Mouse (Mus musculus) hindbrain, embryonic 12.5 days (tissue): Measurements from ENCODE around the gene Angptl2. TPM values are rescaled to one million over a fixed set of nuclear protein-coding genes. Genes with fewer than 3 reads are reported as not detected.

Experiments
- ATAC-seq: fragments of 200-750 bp; cut with Nextera tagmentation; 2 replicates; pipeline ENCODE4 v1.8.0; 2017; ENCODE audit warnings: moderate TSS enrichment; ENCODE audit not compliant: low FRiP score
- H3K27ac ChIP-seq: fragments of 300-500 bp; sonication (generic); 2 replicates; pipeline ENCODE4 v1.5.1; 2016; ENCODE audit warnings: mild to moderate bottlenecking
- H3K27me3 ChIP-seq: fragments of 300-500 bp; sonication (generic); 2 replicates; pipeline ENCODE4 v1.6.1; 2016; ENCODE audit warnings: mild to moderate bottlenecking
- H3K36me3 ChIP-seq: fragments of 300-500 bp; sonication (generic); 2 replicates; pipeline ENCODE4 v1.6.1; 2016; ENCODE audit warnings: mild to moderate bottlenecking
- H3K4me1 ChIP-seq: fragments of 300-500 bp; sonication (generic); 2 replicates; pipeline ENCODE4 v1.6.1; 2016
- H3K4me2 ChIP-seq: fragments of 300-500 bp; sonication (generic); replicated peaks from 2 replicates; pipeline ENCODE4 v1.6.1; 2016; ENCODE audit warnings: mild to moderate bottlenecking
- H3K4me3 ChIP-seq: fragments of 300-500 bp; sonication (generic); 2 replicates; pipeline ENCODE4 v1.5.1; 2016; ENCODE audit warnings: mild to moderate bottlenecking
- H3K9ac ChIP-seq: fragments of 300-500 bp; sonication (generic); 2 replicates; pipeline ENCODE4 v1.6.1; 2016; ENCODE audit warnings: mild to moderate bottlenecking, moderate library complexity
- H3K9me3 ChIP-seq: fragments of 300-500 bp; sonication (generic); replicated peaks from 2 replicates; pipeline ENCODE4 v1.6.1; 2016; ENCODE audit warnings: mild to moderate bottlenecking
- WGBS: fragments of 180-500 bp; shearing (Covaris S2); methylation state at CpG from one replicate; pipeline ENCODE4 v1.1.7; 2016; 5-methylcytosine and 5-hydroxymethylcytosine counted together
- polyA plus RNA-seq: library from polyadenylated mRNA; unstranded; fragments of >200 nt; fragmentation: Nextera tagmentation; extraction: Ambion mirVana; gene quantifications from 2 replicates; pipeline ENCODE4 v1.2.1, GENCODE M21; 2016

Angptl2 gene
- polyA plus RNA-seq, 1 experiment from 2014 or later = 32.8 TPM

DNA sequence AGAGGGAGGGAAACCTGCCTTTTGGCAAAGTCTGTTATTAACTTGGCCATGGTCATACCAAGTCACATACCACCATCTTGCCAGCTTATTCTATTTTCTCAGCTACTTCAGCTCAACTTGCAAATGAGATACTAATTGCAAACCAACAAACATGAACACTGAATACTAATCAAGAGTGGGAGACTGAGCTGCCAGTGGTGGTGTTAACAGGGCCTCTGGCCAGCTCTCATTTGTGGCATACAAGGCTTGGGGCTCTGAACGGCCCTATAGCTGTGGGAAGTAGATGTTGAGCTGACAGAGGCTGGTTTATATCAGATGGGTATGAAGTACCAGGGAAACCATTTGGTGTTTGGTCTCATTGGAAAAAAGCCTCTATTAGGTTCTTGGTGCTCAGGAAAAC is 51.2 kb downstream of the Angptl2 start:
- H3K9ac ChIP-seq = no peak overlapping the region
- no peaks in the 10 kb centered on the region for H3K27me3 ChIP-seq
- H3K27ac ChIP-seq = no peak overlapping the region
- no peak overlapping the region for H3K4me3 ChIP-seq
- peaks cover 5% of the 10 kb centered on the region; the same call in 1 of the 2 replicates for H3K36me3 ChIP-seq
- H3K4me1 ChIP-seq = 0 out of 2 replicates have a peak, but pooled peaks cover 4% of the 10 kb centered on the region
- H3K9me3 ChIP-seq = no peaks in the 10 kb centered on the region
- WGBS = 81% methylated on average over 1 of the region's 1 CpGs
- no peak overlapping the region for H3K4me2 ChIP-seq
- ATAC-seq = no peak

DNA sequence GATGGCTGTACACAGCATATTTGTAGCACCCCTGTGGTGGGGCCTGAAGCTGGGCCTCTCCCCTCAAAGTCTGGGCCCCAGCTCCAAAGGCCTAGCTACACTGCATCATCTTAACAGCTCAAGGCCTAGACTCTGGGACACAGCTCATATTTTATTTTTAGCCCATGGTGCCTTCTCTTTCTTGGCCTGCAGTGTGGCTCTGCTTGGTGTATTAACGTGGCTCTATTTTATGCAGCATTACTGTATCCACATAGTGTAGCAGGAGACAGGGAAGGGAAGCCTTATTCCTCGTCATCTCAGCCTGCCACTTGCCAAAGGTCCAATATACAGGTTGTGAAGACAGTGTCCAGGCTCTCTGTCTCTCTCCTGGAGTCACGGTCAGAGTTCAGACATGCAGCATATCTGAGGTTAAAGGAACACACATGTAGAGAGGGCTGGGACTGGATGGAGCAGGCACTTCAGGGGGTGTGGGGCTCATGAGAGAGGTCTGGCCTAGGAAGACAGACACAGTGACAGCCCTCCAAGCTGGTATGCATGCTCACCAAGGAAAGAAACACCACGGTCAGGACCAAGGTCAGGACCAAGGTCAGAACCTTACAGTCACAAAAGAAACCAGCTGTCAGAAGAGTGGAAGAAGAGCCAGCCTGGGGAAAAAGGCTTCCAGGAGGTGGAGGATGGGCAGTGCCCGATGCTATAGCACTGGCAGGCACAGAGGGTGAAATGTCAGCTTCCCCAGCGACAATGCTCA is 52.7 kb downstream of the Angptl2 start:
- Histone ChIP-seq H3K9ac (peak overlapping the region; percentile 15; the same call in 1 of the 2 replicates), H3K36me3 (peaks cover 11% of the 10 kb centered on the region; the same call in 1 of the 2 replicates), H3K4me1 (0 out of 2 replicates have a peak, but pooled peaks cover 4% of the 10 kb centered on the region), H3K4me2 (no peak overlapping the region), H3K27ac (no peak overlapping the region), H3K27me3 (no peaks in the 10 kb centered on the region), H3K4me3 (no peak overlapping the region), H3K9me3 (no peaks in the 10 kb centered on the region)
- no peak for ATAC-seq
- 71% methylated on average over 6 of the region's 6 CpGs for WGBS

GRCm38 (mm10) chr2:33269132-33269493 is 53.2 kb downstream of the Angptl2 start:
- 93% methylated on average over 2 of the region's 2 CpGs for WGBS
- Histone ChIP-seq H3K9ac (no peak overlapping the region), H3K36me3 (peaks cover 11% of the 10 kb centered on the region; the same call in 1 of the 2 replicates), H3K4me1 (0 out of 2 replicates have a peak, but pooled peaks cover 4% of the 10 kb centered on the region), H3K27ac (no peak overlapping the region), H3K4me3 (no peak overlapping the region), H3K4me2 (no peak overlapping the region), H3K9me3 (no peaks in the 10 kb centered on the region), H3K27me3 (no peaks in the 10 kb centered on the region)
- ATAC-seq = no peak

DNA sequence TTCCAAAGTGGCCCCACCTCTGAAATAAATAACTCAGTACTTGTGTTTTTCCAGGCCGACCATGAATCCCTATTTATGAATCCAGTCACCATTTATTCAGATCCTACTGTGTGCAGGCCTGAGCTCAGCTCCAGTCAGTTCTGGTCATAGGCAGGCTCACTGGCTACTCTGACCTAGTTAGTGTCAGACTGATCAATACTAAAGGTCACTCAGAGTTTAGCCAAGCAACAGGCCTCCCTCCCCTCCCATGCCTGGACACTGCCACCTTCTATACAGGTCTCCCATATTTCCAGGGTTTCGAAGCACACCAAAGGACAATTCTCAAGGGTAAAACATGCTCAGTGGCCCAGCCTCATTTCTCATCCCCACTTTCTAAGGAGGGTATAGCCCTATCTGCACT is 54.7 kb downstream of the Angptl2 start:
- WGBS = 89% methylated on average over 2 of the region's 2 CpGs
- no peaks in the 10 kb centered on the region for H3K9me3 ChIP-seq
- H3K27ac ChIP-seq = no peak overlapping the region
- 0 out of 2 replicates have a peak, but pooled peaks cover 2% of the 10 kb centered on the region for H3K4me1 ChIP-seq
- no peak for ATAC-seq
- no peak overlapping the region for H3K9ac ChIP-seq
- H3K36me3 ChIP-seq = peaks cover 11% of the 10 kb centered on the region; the same call in 1 of the 2 replicates
- no peak overlapping the region for H3K4me2 ChIP-seq
- no peaks in the 10 kb centered on the region for H3K27me3 ChIP-seq
- H3K4me3 ChIP-seq = no peak overlapping the region

DNA sequence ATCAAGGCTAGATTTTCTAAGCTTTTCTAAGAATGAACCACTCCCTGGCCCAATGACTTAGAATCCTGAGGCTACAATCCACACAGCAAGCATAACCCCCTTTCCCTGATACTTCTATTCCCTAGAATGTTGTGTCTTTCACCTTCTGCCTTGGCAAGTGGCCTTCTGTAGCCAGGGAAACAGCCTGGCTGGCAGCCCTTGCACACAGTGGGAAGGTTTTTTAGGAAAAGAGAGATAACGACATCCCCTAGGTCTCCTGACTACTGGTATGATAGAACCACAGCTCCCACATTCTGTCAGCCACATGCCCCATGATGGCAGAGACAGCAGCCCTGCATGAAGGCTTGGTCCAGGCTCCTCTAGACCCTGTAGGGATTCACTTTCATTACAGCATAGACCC is 55.6 kb downstream of the Angptl2 start:
- peaks cover 11% of the 10 kb centered on the region; the same call in 1 of the 2 replicates for H3K36me3 ChIP-seq
- 74% methylated on average over 1 of the region's 1 CpGs for WGBS
- no peak for ATAC-seq
- H3K9me3 ChIP-seq = no peaks in the 10 kb centered on the region
- no peaks in the 10 kb centered on the region for H3K27me3 ChIP-seq
- H3K4me2 ChIP-seq = no peak overlapping the region
- H3K4me3 ChIP-seq = no peak overlapping the region
- 0 out of 2 replicates have a peak, but pooled peaks cover 2% of the 10 kb centered on the region for H3K4me1 ChIP-seq
- H3K9ac ChIP-seq = no peak overlapping the region
- H3K27ac ChIP-seq = no peak overlapping the region

GRCm38 (mm10) chr2:33272665-33273439 is 57.0 kb downstream of the Angptl2 start:
- Histone ChIP-seq H3K9me3 (no peaks in the 10 kb centered on the region), H3K9ac (no peak overlapping the region), H3K4me2 (no peak overlapping the region), H3K27ac (no peak overlapping the region), H3K27me3 (no peaks in the 10 kb centered on the region), H3K4me3 (no peak overlapping the region), H3K4me1 (no peaks in the 10 kb centered on the region), H3K36me3 (peaks cover 11% of the 10 kb centered on the region; the same call in 1 of the 2 replicates)
- no peak for ATAC-seq
- WGBS = 85% methylated on average over 4 of the region's 4 CpGs

DNA sequence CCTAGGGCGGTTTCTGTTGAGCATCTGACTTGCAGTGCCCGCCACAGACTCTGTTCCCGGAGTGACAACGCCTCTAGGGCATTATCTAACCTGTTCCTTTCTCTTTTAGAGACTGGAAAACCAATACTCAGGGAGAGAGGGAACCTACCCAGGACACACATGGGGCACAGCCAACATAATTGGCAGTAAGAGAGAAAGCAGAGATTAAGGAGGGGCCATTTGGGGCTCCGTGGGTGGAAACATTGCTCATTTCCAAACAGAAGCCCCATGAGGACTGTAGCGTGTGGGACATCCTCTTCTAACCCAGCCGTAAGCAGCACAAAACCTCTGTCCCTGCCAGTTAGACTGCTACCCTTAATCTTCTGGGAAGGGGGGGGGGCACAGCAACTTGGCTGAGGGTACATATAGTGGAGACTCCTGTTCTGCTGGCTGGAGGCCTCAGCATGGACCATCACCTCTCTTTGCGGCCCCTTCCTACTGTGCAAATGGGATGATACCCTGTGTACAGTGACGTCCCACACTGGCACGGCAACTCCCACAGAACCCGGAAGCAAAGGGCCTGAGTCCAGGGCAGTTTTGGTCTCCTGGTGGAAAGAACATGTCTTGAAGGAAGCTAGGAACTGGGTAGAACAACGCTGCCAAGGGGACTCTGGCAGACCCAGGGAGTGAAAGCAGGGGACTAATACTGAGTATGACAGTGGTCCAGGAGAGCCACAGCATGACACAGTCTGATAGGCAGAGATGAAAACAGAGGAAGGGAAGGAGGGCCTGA is 59.0 kb downstream of the Angptl2 start:
- Histone ChIP-seq H3K27ac (no peak overlapping the region), H3K36me3 (0 out of 2 replicates have a peak, but pooled peaks cover 6% of the 10 kb centered on the region), H3K9me3 (no peaks in the 10 kb centered on the region), H3K27me3 (no peaks in the 10 kb centered on the region), H3K4me1 (no peaks in the 10 kb centered on the region), H3K9ac (no peak overlapping the region), H3K4me3 (no peak overlapping the region), H3K4me2 (no peak overlapping the region)
- WGBS = 86% methylated on average over 12 of the region's 12 CpGs
- ATAC-seq = no peak

GRCm38 (mm10) chr2:33279758-33280157 is 63.9 kb downstream of the Angptl2 start:
- Histone ChIP-seq H3K4me1 (no peaks in the 10 kb centered on the region), H3K36me3 (0 out of 2 replicates have a peak, but pooled peaks cover 23% of the 10 kb centered on the region), H3K27me3 (no peaks in the 10 kb centered on the region), H3K9me3 (no peaks in the 10 kb centered on the region), H3K4me2 (no peak overlapping the region), H3K4me3 (no peak overlapping the region), H3K9ac (no peak overlapping the region), H3K27ac (no peak overlapping the region)
- ATAC-seq = no peak
- 86% methylated on average over 10 of the region's 10 CpGs for WGBS

DNA sequence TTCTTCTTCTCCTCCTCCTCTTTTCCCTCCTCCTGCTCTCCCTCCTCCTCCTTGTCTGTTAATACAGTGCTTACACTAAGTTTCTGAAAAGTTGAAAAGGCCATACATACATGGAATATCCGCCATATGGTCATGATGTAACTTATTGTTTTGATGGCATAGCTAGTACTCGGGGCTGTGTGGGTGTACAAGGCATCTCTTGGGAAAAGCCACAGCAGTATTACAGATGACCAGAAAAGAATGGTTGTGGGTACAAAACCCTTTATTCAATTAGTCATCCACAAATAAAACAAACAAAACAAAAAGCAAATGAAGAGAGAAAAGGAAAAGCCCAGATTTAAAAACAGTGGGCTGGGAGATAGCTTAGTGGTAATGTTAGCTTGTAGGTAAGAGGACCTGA is 64.7 kb downstream of the Angptl2 start:
- Histone ChIP-seq H3K27me3 (no peaks in the 10 kb centered on the region), H3K9ac (no peak overlapping the region), H3K9me3 (no peaks in the 10 kb centered on the region), H3K27ac (no peak overlapping the region), H3K4me1 (no peaks in the 10 kb centered on the region), H3K36me3 (0 out of 2 replicates have a peak, but pooled peaks cover 23% of the 10 kb centered on the region), H3K4me2 (no peak overlapping the region), H3K4me3 (no peak overlapping the region)
- 89% methylated on average over 2 of the region's 2 CpGs for WGBS
- no peak for ATAC-seq

DNA sequence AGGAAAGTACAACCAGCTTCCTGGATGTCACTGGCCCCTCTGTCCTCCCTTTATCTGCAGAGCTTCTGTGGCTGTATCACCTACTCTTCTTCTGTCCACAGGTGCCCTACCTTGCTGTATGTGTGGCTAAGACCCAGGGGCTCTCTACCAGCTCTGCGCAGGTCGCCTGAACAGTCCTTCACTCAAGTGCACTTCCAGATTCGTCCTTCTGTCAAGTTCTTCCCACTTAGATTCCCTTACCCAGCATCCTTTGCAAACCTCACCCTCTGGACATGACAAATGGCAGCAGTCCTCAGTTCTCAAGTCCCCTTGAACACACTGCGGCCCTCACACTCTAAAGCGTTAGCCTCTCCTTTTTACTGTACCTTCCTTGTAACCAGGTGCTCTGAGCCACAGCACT is 65.9 kb downstream of the Angptl2 start:
- 87% methylated on average over 5 of the region's 5 CpGs for WGBS
- H3K4me2 ChIP-seq = no peak overlapping the region
- 0 out of 2 replicates have a peak, but pooled peaks cover 23% of the 10 kb centered on the region for H3K36me3 ChIP-seq
- no peak overlapping the region for H3K27ac ChIP-seq
- no peaks in the 10 kb centered on the region for H3K27me3 ChIP-seq
- ATAC-seq = no peak
- H3K4me1 ChIP-seq = no peaks in the 10 kb centered on the region
- H3K4me3 ChIP-seq = no peak overlapping the region
- H3K9ac ChIP-seq = no peak overlapping the region
- no peaks in the 10 kb centered on the region for H3K9me3 ChIP-seq

- no peaks in the 10 kb centered on the region for H3K4me1 ChIP-seq
- WGBS = 80% methylated on average over 4 of the region's 4 CpGs
Measured at GRCm38 (mm10) chr2:33282877-33283276, 67.0 kb downstream of the Angptl2 start.

DNA sequence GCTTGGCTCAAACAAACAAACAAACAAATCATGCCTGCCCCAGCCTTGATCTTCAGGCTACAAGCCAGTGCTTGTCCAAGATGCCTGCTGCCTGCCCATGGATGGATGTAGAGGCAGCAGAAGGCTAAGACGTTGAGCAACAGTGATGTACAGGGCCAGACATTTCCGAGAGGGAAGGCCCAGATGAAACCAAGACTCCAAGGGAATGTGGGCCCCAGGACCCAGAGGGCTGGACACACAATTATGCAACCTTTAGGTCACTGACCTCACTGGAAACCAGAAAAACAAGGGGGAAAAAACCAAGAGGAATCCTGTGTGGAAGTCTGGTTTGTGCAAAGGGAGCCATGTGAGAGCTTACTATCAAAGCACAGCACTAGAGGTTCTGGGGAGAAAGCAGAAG is 67.8 kb downstream of the Angptl2 start:
- Histone ChIP-seq H3K27ac (no peak overlapping the region), H3K9me3 (no peaks in the 10 kb centered on the region), H3K36me3 (peaks cover 31% of the 10 kb centered on the region), H3K9ac (no peak overlapping the region), H3K27me3 (no peaks in the 10 kb centered on the region), H3K4me2 (no peak overlapping the region), H3K4me1 (no peaks in the 10 kb centered on the region), H3K4me3 (no peak overlapping the region)
- 80% methylated on average over 2 of the region's 2 CpGs for WGBS
- no peak for ATAC-seq

More at GRCm38 (mm10) chr2:33282877-33283276, 67.0 kb downstream of the Angptl2 start:
- H3K4me2 ChIP-seq = no peak overlapping the region
- H3K9ac ChIP-seq = no peak overlapping the region
- no peak overlapping the region for H3K27ac ChIP-seq
- no peaks in the 10 kb centered on the region for H3K9me3 ChIP-seq
- H3K27me3 ChIP-seq = no peaks in the 10 kb centered on the region
- no peak for ATAC-seq
- peaks cover 27% of the 10 kb centered on the region; the same call in 1 of the 2 replicates for H3K36me3 ChIP-seq
- no peak overlapping the region for H3K4me3 ChIP-seq
